Mouse (Mus musculus) Muller cell, postnatal 12 days (primary cell): ENCODE results near the gene Zfp524.
"Not testable (repeated sequence)": the region's sequence is repeated elsewhere in the genome, so short reads cannot be mapped to it uniquely, and the experiment has no call there.

Source experiments
- DNase-seq: peaks from one replicate; pipeline ENCODE4 v3.0.0-alpha.2; 2015; ENCODE audit errors: inconsistent ontology term

The Zfp524 gene

DNA sequence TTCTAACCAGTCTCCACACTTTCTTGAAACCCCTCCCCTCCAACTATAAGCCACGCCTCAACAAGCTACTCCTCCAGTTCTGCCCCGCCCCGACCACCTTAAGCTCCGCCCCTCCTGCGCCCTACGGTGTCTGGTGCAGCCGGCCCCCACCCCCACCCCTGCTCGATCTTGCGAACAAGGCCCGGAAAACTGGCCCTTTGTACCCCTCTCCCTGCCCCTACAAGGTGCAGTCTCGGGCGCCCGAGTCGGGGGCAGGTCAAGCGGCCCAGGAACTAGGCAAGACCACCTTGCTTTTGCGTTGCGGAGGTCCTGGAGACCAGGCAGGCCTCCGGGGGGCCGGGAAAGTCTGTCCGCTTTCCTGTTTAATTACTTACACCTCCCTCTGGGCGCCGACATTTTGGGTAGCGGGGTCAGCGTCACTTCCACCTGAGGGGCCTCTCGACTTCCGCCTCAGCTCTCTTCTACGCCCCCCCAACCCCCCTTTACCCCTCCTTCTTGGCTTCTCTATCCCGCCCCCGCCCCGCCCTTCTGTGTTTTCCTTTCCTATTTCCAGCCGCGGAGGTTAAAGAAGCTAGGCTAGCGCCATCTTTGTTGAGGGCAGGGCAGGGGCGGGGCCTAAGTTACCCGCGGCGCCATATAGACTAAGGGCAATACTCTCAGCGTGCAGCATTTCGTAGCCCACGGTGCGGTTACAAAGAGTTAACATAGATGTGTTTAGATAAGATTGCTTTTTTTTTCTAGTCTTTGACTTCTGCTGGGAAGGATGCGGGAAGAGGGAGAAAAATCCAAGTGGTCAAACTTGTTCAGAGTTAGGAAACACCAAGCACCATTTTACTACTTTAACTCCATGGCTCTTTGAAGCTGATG is at the start of gene Zfp524, which contains the start of gene Fiz1:
Gene Zfp524, plus strand, starts transcription at position 165 of the 867 bp plus-strand sequence.
Gene Fiz1, minus strand, starts transcription at position 447 of the 867 bp plus-strand sequence.
- DNase-seq, result peak; percentile 100

DNA sequence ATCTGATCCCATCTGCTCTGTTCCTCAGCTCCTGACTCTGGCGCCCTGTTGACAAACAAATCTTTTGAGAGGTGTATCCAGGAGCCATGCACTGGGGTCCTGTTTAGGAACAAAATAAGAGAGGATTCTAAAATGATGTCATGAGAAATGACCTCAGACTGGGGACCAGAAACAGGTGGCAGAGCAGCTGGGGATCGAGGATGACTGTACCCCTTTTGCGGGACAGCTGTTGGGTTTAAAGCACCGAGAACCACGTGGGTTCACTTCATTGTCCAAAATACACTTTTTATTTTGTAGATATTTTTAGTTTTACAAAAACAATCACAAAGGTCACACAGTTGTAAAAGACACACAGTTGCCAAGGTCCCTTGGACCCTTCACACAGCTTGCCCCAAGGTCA is 49.2 kb upstream of the Zfp524 start:
- DNase-seq, result no peak

GRCm38 (mm10) chr7:4971068-4971467 is 43.1 kb upstream of the Zfp524 start, which contains the start of gene Sbk3:
TSS of gene Sbk3 (minus strand) at chr7:4971168.
- DNase-seq, result no peak

DNA sequence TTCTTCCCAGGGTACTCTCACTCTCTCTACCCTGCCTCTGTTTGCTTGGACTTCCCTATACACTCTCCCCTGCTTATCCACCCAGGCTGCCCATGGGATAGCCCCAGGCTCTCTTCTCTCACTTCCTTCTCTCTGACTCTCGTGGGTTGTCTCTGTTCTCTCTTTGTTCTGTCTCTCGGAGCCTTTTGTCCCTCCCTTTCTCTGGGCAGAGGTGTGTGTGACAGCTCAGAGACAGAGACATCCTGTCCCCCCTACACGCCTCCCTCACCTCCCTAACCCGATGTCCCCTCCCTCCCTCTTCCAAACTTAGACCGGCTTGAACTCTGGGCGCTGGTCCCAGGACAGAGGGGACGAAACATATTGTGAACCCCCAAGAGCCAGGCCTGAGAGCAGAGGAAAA is 42.5 kb upstream of the Zfp524 start:
- no peak for DNase-seq

DNA sequence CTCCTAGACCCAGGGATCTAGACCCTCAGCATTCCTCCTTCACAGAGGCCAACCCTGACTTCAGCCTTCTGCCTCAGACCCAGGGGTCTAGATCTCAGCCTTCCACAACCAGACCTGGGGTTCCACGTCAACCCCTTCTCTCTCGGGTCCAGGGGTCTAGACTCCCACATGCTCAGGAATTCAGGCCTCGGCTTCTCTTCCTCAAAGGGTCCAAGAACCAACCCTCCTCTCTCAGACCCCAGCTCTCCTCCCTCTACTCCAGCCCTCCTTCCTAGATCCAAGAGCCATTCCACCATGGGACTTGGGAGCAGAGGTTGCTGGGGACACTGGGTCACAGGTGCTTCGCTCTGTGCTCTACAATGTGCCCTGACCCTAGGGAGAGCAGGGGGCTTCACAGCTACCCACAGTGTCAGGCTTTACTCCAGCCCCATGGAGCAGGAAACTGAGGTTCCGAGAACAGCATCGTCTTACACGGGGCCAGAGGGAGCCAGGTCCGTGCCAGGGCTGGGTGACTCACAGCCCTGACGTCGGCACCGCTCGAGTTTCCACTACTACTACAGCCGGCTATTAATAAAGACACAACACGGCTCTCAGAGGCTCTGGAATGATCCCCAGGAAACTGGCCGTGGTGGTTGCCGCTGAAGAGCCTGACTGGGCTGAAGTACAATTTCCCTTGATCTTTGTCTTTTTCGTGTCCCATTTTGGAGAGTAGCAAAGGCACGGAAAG is 41.7 kb upstream of the Zfp524 start:
- peak; percentile 21 for DNase-seq

GRCm38 (mm10) chr7:4975455-4975854 is 38.8 kb upstream of the Zfp524 start:
- no peak for DNase-seq

GRCm38 (mm10) chr7:4976832-4977231 is 37.4 kb upstream of the Zfp524 start:
- no peak for DNase-seq

- DNase-seq, result no peak
Measured at GRCm38 (mm10) chr7:4988250-4988649, 26.0 kb upstream of the Zfp524 start.

GRCm38 (mm10) chr7:4993347-4993998 is 20.7 kb upstream of the Zfp524 start:
- no peak for DNase-seq

- no peak for DNase-seq
Measured at GRCm38 (mm10) chr7:4993999-4994788, 20.0 kb upstream of the Zfp524 start.

- peak; percentile 7 for DNase-seq
Measured at GRCm38 (mm10) chr7:4995268-4996002, 18.8 kb upstream of the Zfp524 start.

GRCm38 (mm10) chr7:4996003-4996895 is 18.0 kb upstream of the Zfp524 start, which contains the start of gene Zfp579:
TSS of gene Zfp579 (minus strand) at chr7:4996158.
- peak; percentile 96 for DNase-seq

- DNase-seq, result peak; percentile 88
Measured at GRCm38 (mm10) chr7:4996934-4997333, 17.3 kb upstream of the Zfp524 start.

DNA sequence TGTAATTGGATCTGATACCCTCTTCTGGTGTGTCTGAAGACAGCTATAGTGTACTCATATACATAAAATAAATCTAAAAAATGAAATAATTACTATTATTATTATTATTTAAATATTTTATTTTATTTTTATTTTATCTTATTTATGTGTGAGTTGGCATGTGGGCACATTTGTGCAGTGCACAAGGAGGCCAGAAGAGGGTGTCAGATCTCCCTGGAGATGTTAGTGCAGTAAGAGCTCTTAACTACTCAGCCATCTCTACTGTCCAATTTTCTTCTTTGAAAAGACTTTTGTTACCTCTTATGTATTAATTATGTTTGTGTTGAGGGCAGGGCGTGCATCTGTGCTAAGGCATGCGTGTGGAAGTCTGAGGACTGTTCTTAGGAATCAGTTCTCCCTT is 14.3 kb upstream of the Zfp524 start:
- no peak for DNase-seq

- not testable (repeated sequence) for DNase-seq
Measured at GRCm38 (mm10) chr7:5002876-5003275, 11.3 kb upstream of the Zfp524 start.

DNA sequence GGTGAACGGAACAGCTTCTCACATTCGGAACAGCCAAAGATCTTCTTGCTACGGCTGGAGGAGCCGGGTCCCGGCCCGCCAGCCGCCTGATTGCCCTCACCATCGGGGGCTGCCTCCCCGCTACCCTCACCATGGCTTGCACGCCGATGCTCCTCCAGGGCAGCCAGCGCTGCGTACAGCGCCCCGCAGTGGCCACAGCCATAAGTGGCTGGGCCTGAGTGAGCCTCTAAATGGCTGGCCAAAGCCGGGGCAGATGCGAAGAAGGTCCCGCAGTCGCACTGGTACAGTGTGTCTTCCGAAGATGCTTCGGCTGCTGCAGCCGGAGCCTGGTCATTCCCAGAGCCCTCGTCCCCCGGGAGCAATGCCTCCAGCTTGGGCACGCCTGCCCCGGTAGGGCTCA is 6.0 kb upstream of the Zfp524 start:
- no peak for DNase-seq

DNA sequence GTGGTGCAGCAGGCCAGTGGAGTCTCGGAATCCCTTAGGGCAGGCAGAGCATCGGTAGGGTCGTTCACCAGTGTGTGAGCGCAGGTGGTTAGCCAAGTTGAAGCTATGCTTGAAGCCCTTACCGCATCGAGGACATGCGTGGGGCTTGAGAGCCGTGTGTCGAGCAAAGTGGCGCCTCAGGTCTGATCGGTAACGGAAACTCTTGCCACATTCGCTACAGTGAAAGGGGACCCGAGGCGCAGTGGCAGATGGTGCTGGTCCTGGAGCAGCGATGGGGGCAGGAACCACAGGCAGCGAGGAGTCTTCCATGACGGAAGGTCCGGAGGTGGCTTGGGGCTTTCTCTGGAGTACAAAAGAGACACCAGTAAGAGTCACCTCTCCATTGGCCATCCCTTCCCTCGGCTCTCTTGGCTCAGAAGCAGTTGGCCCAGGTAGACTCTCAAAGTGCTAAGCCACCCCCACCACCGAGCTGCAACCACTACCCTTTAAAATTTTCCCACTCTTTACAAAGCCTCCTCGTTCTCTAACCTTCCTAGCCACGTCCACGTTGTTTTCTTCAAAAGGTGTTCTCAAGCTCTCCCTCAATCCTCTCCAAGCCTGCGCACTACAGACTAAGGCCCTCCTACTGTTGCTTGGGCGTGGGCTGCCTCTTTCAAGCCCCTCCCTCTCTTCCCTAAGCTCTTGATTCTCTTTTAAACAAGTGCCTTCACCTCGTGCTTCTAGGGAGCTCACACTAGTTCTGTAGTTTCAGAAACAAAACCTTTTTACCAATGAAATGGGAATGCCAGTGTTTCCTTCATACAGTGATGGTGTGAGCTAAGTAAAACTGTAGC is 1.3 kb upstream of the Zfp524 start:
- no peak for DNase-seq

DNA sequence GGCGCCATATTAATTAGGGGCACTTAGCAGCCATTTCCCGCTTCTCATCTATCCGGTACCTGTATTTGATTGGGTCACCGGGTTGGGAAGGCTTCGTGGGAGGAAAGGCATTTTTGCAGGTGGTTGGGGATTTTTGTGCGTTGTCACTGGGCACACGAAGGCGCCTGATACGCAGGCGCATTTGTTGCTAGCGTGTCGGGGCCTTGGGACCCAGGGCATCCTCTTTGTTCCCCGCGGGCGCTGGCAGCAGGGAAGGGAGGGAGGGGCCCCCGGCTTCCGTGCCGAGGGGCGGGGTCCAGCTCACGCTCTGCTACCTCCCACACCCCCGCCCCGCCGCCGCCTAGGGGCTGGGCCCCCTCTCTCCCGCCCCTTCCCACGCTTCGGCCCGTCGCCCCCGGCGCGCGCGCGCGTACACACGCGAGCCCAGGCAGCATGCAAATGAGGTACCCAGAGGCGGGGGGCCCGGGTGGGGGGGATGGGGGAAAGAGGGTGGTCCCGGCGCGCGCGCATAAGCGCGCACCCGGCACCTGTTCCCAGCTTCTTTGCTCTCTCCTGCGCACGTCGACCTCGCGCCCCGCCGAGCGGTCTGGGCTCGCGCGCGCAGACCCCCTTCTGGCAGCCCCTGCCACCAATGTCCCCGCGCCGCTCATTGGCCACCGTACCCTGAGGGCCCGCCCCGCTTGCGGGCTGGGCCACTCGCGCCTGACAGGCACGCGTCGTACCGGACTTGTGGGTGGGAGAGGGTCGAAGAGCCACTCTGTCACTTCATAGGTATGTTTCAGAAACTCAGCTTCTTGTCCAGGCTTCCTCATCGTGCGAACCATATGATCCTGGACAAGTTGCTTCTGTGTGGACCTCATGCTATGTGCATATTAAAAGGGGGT is 1.1 kb downstream of the Zfp524 start, which contains the start of gene Gm44973:
Gene Gm44973, plus strand, starts transcription at position 379 of the 884 bp plus-strand sequence.
- DNase-seq, result peak; percentile 98
